Mouse (Mus musculus) heart, embryonic 15.5 days (tissue): Measurements from ENCODE around the gene Srpk2. TPM values are rescaled to one million over a fixed set of nuclear protein-coding genes. Genes with fewer than 3 reads are reported as not detected.

Experiments
- ATAC-seq: fragments of 200-750 bp; cut with Nextera tagmentation; replicated peaks from 2 replicates; pipeline ENCODE4 v1.8.0; 2017; ENCODE audit warnings: low read depth, moderate TSS enrichment; ENCODE audit not compliant: insufficient number of reproducible peaks, insufficient read depth, low FRiP score
- H3K27ac ChIP-seq: fragments of 300-500 bp; sonication (generic); 2 replicates; pipeline ENCODE4 v1.5.1; 2015; ENCODE audit warnings: mild to moderate bottlenecking, inconsistent platforms
- H3K27me3 ChIP-seq: fragments of 300-500 bp; sonication (generic); 2 replicates; pipeline ENCODE4 v1.6.1; 2015; ENCODE audit warnings: inconsistent platforms
- H3K36me3 ChIP-seq: fragments of 300-500 bp; sonication (generic); 2 replicates; pipeline ENCODE4 v1.6.1; 2015; ENCODE audit warnings: mild to moderate bottlenecking, inconsistent platforms
- H3K4me1 ChIP-seq: fragments of 300-500 bp; sonication (generic); replicated peaks from 2 replicates; pipeline ENCODE4 v1.6.1; 2015; ENCODE audit warnings: inconsistent platforms
- H3K4me2 ChIP-seq: fragments of 300-500 bp; sonication (generic); 2 replicates; pipeline ENCODE4 v1.6.1; 2015; ENCODE audit warnings: inconsistent platforms, mild to moderate bottlenecking, moderate library complexity
- H3K4me3 ChIP-seq: fragments of 300-500 bp; sonication (generic); 2 replicates; pipeline ENCODE4 v1.5.1; 2015; ENCODE audit warnings: mild to moderate bottlenecking, inconsistent platforms
- H3K9ac ChIP-seq: fragments of 300-500 bp; sonication (generic); 2 replicates; pipeline ENCODE4 v1.6.1; 2015; ENCODE audit warnings: mild to moderate bottlenecking, inconsistent platforms
- H3K9me3 ChIP-seq: fragments of 300-500 bp; sonication (generic); replicated peaks from 2 replicates; pipeline ENCODE4 v1.6.1; 2016; ENCODE audit warnings: inconsistent platforms
- WGBS: fragments of 180-500 bp; shearing (Covaris S2); methylation state at CpG from one replicate; pipeline ENCODE4 v1.1.7; 2015; ENCODE audit warnings: mixed read lengths; 5-methylcytosine and 5-hydroxymethylcytosine counted together
- polyA plus RNA-seq: library from polyadenylated mRNA; unstranded; fragments of >200 nt; fragmentation: Nextera tagmentation; extraction: Ambion mirVana; gene quantifications from 2 replicates; pipeline ENCODE4 v1.2.1, GENCODE M21; 2015

Gene Srpk2
- polyA plus RNA-seq, 1 experiment from 2014 or later, result 40.5 TPM

- Histone ChIP-seq H3K36me3 (no peaks in the 10 kb centered on the region), H3K4me1 (peaks cover 7% of the 10 kb centered on the region; the same call in 1 of the 2 replicates), H3K9me3 (no peaks in the 10 kb centered on the region), H3K4me3 (no peak overlapping the region), H3K27ac (no peak overlapping the region), H3K4me2 (no peak overlapping the region), H3K9ac (no peak overlapping the region), H3K27me3 (no peaks in the 10 kb centered on the region)
- no peak for ATAC-seq
- 49% methylated on average over 2 of the region's 2 CpGs for WGBS
Observed at GRCm38 (mm10) chr5:23581484-23582060, 102.8 kb downstream of the Srpk2 start.

GRCm38 (mm10) chr5:23579120-23579880 is 105.1 kb downstream of the Srpk2 start:
- Histone ChIP-seq H3K9ac (no peak overlapping the region), H3K27me3 (no peaks in the 10 kb centered on the region), H3K4me1 (peaks cover 12% of the 10 kb centered on the region; the same call in 1 of the 2 replicates), H3K27ac (no peak overlapping the region), H3K4me2 (no peak overlapping the region), H3K4me3 (no peak overlapping the region), H3K9me3 (no peaks in the 10 kb centered on the region), H3K36me3 (peaks cover 5% of the 10 kb centered on the region; the same call in 1 of the 2 replicates)
- no peak for ATAC-seq
- WGBS, result 84% methylated on average over 3 of the region's 3 CpGs

- Histone ChIP-seq H3K9ac (no peak overlapping the region), H3K4me1 (peaks cover 12% of the 10 kb centered on the region; the same call in 1 of the 2 replicates), H3K27ac (no peak overlapping the region), H3K36me3 (peaks cover 8% of the 10 kb centered on the region; the same call in 1 of the 2 replicates), H3K4me2 (no peak overlapping the region), H3K4me3 (no peak overlapping the region), H3K9me3 (no peaks in the 10 kb centered on the region), H3K27me3 (no peaks in the 10 kb centered on the region)
- 73% methylated on average over 4 of the region's 4 CpGs for WGBS
- ATAC-seq, result no peak
Observed at GRCm38 (mm10) chr5:23578322-23578957, 106.0 kb downstream of the Srpk2 start.

GRCm38 (mm10) chr5:23577847-23578246 is 106.6 kb downstream of the Srpk2 start:
- Histone ChIP-seq H3K27me3 (no peaks in the 10 kb centered on the region), H3K27ac (no peak overlapping the region), H3K9ac (no peak overlapping the region), H3K4me2 (no peak overlapping the region), H3K4me1 (peaks cover 12% of the 10 kb centered on the region; the same call in 1 of the 2 replicates), H3K36me3 (peaks cover 11% of the 10 kb centered on the region; the same call in 1 of the 2 replicates), H3K9me3 (no peaks in the 10 kb centered on the region), H3K4me3 (no peak overlapping the region)
- no peak for ATAC-seq
- WGBS, result 72% methylated on average over 4 of the region's 4 CpGs

- no peaks in the 10 kb centered on the region for H3K9me3 ChIP-seq
- no peak overlapping the region for H3K4me2 ChIP-seq
- peaks cover 12% of the 10 kb centered on the region; the same call in 1 of the 2 replicates for H3K4me1 ChIP-seq
- H3K27ac ChIP-seq, result no peak overlapping the region
- no peak overlapping the region for H3K4me3 ChIP-seq
- no peak overlapping the region for H3K9ac ChIP-seq
- 57% methylated on average over 6 of the region's 6 CpGs for WGBS
- peaks cover 11% of the 10 kb centered on the region; the same call in 1 of the 2 replicates for H3K36me3 ChIP-seq
- ATAC-seq, result no peak
- H3K27me3 ChIP-seq, result no peaks in the 10 kb centered on the region
Observed at GRCm38 (mm10) chr5:23576336-23577094, 107.9 kb downstream of the Srpk2 start.

- H3K36me3 ChIP-seq, result peaks cover 11% of the 10 kb centered on the region; the same call in 1 of the 2 replicates
- H3K27ac ChIP-seq, result no peak overlapping the region
- H3K27me3 ChIP-seq, result no peaks in the 10 kb centered on the region
- H3K4me2 ChIP-seq, result no peak overlapping the region
- 94% methylated on average over 5 of the region's 5 CpGs for WGBS
- peaks cover 10% of the 10 kb centered on the region; the same call in 1 of the 2 replicates for H3K4me1 ChIP-seq
- ATAC-seq, result no peak
- no peak overlapping the region for H3K9ac ChIP-seq
- no peaks in the 10 kb centered on the region for H3K9me3 ChIP-seq
- H3K4me3 ChIP-seq, result no peak overlapping the region
Observed at GRCm38 (mm10) chr5:23573942-23574341, 110.5 kb downstream of the Srpk2 start.

- Histone ChIP-seq H3K4me2 (no peak overlapping the region), H3K27me3 (no peaks in the 10 kb centered on the region), H3K4me1 (no peaks in the 10 kb centered on the region), H3K27ac (no peak overlapping the region), H3K9me3 (no peaks in the 10 kb centered on the region), H3K36me3 (0 out of 2 replicates have a peak, but pooled peaks cover 4% of the 10 kb centered on the region), H3K9ac (no peak overlapping the region), H3K4me3 (no peak overlapping the region)
- ATAC-seq, result no peak
- 85% methylated on average over 5 of the region's 5 CpGs for WGBS
Observed at GRCm38 (mm10) chr5:23568188-23568587, 116.2 kb downstream of the Srpk2 start.

GRCm38 (mm10) chr5:23566382-23566781 is 118.0 kb downstream of the Srpk2 start:
- Histone ChIP-seq H3K36me3 (0 out of 2 replicates have a peak, but pooled peaks cover 4% of the 10 kb centered on the region), H3K9ac (no peak overlapping the region), H3K4me3 (no peak overlapping the region), H3K4me1 (no peaks in the 10 kb centered on the region), H3K27me3 (no peaks in the 10 kb centered on the region), H3K27ac (no peak overlapping the region), H3K4me2 (no peak overlapping the region), H3K9me3 (no peaks in the 10 kb centered on the region)
- 90% methylated on average over 6 of the region's 6 CpGs for WGBS
- no peak for ATAC-seq

GRCm38 (mm10) chr5:23562278-23563060 is 121.9 kb downstream of the Srpk2 start:
- 77% methylated on average over 4 of the region's 4 CpGs for WGBS

GRCm38 (mm10) chr5:23561227-23561626 is 123.2 kb downstream of the Srpk2 start:
- Histone ChIP-seq H3K4me1 (peaks cover 4% of the 10 kb centered on the region; the same call in 1 of the 2 replicates), H3K36me3 (0 out of 2 replicates have a peak, but pooled peaks cover 4% of the 10 kb centered on the region), H3K9ac (no peak overlapping the region), H3K27me3 (no peaks in the 10 kb centered on the region), H3K4me3 (no peak overlapping the region), H3K4me2 (no peak overlapping the region), H3K9me3 (no peaks in the 10 kb centered on the region), H3K27ac (no peak overlapping the region)
- 87% methylated on average over 2 of the region's 2 CpGs for WGBS
- no peak for ATAC-seq

More at GRCm38 (mm10) chr5:23562278-23563060, 121.9 kb downstream of the Srpk2 start:
- no peak overlapping the region for H3K4me3 ChIP-seq
- H3K27me3 ChIP-seq, result no peaks in the 10 kb centered on the region
- no peak overlapping the region for H3K27ac ChIP-seq
- H3K4me1 ChIP-seq, result no peaks in the 10 kb centered on the region
- no peaks in the 10 kb centered on the region for H3K9me3 ChIP-seq
- H3K9ac ChIP-seq, result no peak overlapping the region
- H3K36me3 ChIP-seq, result 0 out of 2 replicates have a peak, but pooled peaks cover 4% of the 10 kb centered on the region
- H3K4me2 ChIP-seq, result no peak overlapping the region
- ATAC-seq, result no peak
